In the genomic region with DNA sequence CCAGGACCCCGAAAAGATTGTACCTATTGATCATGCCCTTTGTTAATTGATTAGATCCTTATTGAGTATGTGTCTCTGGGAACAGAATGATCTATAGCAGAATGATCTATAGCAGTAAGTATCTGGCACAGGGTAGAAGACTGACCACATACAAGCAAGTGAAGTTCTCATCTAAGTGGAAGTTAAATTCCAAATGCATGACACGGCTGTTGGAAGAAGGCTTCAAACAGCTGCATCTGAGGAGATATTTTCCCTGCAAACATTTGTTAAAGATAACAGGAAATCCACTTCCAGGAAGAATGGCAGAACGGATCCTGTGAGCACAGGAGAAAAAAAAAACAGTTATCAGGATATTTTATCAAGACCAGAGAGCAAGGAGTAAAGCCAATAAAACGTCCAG, we compare ENCODE assay signal across 15 mouse cellular contexts.
"Had no signal": no experiment of that assay in that cellular context is flagged by ENCODE, and none has a peak within 500 bp of the region (broad histone marks: within the 10 kb centered on the region; RNA-seq: fewer than 3 reads in every experiment).

No protein-coding gene starts in this region.

- H3K9ac ChIP-seq: liver, embryonic 15.5 days; midbrain, embryonic 15.5 days; neural tube, embryonic 13.5 days had no signal

- ATAC-seq: lung, postnatal 0 days; midbrain, embryonic 15.5 days had no signal

- H3K36me3 ChIP-seq: limb, embryonic 10.5 days; liver, embryonic 15.5 days; midbrain, embryonic 15.5 days; neural tube, embryonic 13.5 days had no signal

- H3K4me3 ChIP-seq: left cerebral cortex, adult 2 months; limb, embryonic 10.5 days; liver, embryonic 15.5 days; midbrain, embryonic 15.5 days; neural tube, embryonic 13.5 days had no signal

- H3K27me3 ChIP-seq: liver, embryonic 15.5 days; midbrain, embryonic 15.5 days; neural tube, embryonic 13.5 days had no signal

- H3K27ac ChIP-seq: left cerebral cortex, adult 2 months; limb, embryonic 10.5 days; liver, embryonic 15.5 days; midbrain, embryonic 15.5 days; neural tube, embryonic 13.5 days had no signal

- DNase-seq: kidney, adult 2 months; kidney, postnatal 14 days; lung, adult 2 months; lung, postnatal 4 days; retina, postnatal 1 day; right cerebral cortex, postnatal 14 days; thymus, postnatal 4 days had no signal

- H3K4me1 ChIP-seq: limb, embryonic 10.5 days; liver, embryonic 15.5 days; midbrain, embryonic 15.5 days had no signal

- H3K4me2 ChIP-seq: liver, embryonic 11.5 days; liver, embryonic 15.5 days; midbrain, embryonic 11.5 days; midbrain, embryonic 15.5 days; neural tube, embryonic 13.5 days had no signal

- H3K9me3 ChIP-seq: limb, embryonic 10.5 days; liver, embryonic 15.5 days; midbrain, embryonic 15.5 days; neural tube, embryonic 13.5 days had no signal
